Mouse (Mus musculus): ENCODE data around the gene Pspn.

DNA sequence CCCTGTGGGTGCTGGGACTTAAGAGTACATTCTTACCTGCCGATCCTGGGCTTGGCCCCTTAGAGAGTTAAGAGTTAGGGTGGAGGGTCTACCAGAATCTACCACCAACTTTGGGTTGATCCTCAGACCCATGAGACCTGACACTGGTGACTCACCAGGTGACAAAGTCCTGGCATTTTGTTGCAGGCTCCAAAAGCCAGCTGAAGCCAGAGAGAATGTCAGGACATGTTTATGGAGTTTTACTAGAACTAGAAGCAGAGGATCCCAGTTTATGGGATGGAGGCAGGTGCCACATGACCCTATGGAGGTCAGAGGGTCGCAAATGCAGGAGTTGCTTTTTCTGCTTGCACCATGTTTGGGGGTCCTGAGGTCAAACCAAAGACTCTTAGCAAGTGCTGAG, 3.3 kb downstream of the Pspn start:
- TF ChIP-seq CTCF (IDR thresholded peaks at IDR 0.05; ENCODE audit: control insufficient read depth, insufficient read depth, insufficient replicate concordance, low read depth, low read length), result no peak
- no peak for TF ChIP-seq POLR2A (IDR thresholded peaks at IDR 0.05; ENCODE audit: control insufficient read depth, low read depth, low read length)

Measured in testis, adult 2 months (tissue).